Mouse (Mus musculus) heart, embryonic 11.5 days (tissue): ENCODE data around the gene Zfp839. TPM values are rescaled to one million over a fixed set of nuclear protein-coding genes. Genes with fewer than 3 reads are reported as not detected.
A peak's percentile ranks its signal among the peaks of the same experiment; 100 is the strongest.
"Not testable (repeated sequence)": the region's sequence is repeated elsewhere in the genome, so short reads cannot be mapped to it uniquely, and the experiment has no call there.

Experiments
- ATAC-seq: fragments of 200-750 bp; cut with Nextera tagmentation; replicated peaks from 2 replicates; pipeline ENCODE4 v1.8.0; 2017; ENCODE audit warnings: moderate library complexity; ENCODE audit not compliant: insufficient number of reproducible peaks, low FRiP score, low TSS enrichment
- H3K27ac ChIP-seq: fragments of 300-500 bp; sonication (generic); 2 replicates; pipeline ENCODE4 v1.5.1; 2014; ENCODE audit warnings: mild to moderate bottlenecking, low read depth, low read length
- H3K27me3 ChIP-seq: fragments of 300-500 bp; sonication (generic); 2 replicates; pipeline ENCODE4 v1.6.1; 2014; ENCODE audit warnings: mild to moderate bottlenecking, low read length, mixed read lengths; ENCODE audit not compliant: control insufficient read depth, insufficient read depth
- H3K36me3 ChIP-seq: fragments of 300-500 bp; sonication (generic); 2 replicates; pipeline ENCODE4 v1.6.1; 2014; ENCODE audit warnings: mild to moderate bottlenecking, low read length, moderate library complexity, mixed read lengths; ENCODE audit not compliant: control insufficient read depth, insufficient read depth
- H3K4me1 ChIP-seq: fragments of 300-500 bp; sonication (generic); 2 replicates; pipeline ENCODE4 v1.6.1; 2014; ENCODE audit warnings: low read length; ENCODE audit not compliant: control insufficient read depth, insufficient read depth
- H3K4me2 ChIP-seq: fragments of 300-500 bp; sonication (generic); 2 replicates; pipeline ENCODE4 v1.6.1; 2014; ENCODE audit warnings: mild to moderate bottlenecking, moderate library complexity
- H3K4me3 ChIP-seq: fragments of 300-500 bp; sonication (generic); 2 replicates; pipeline ENCODE4 v1.5.1; 2014; ENCODE audit warnings: low read depth, low read length
- H3K9ac ChIP-seq: fragments of 300-500 bp; sonication (generic); 2 replicates; pipeline ENCODE4 v1.6.1; 2014; ENCODE audit warnings: mild to moderate bottlenecking, low read depth, low read length, moderate library complexity
- H3K9me3 ChIP-seq: fragments of 300-500 bp; sonication (generic); replicated peaks from 2 replicates; pipeline ENCODE4 v1.6.1; 2016; ENCODE audit warnings: low read length; ENCODE audit not compliant: control insufficient read depth
- WGBS: fragments of 180-500 bp; shearing (Covaris S2); extraction: QIAGEN DNeasy Blood & Tissue Kit; methylation state at CpG from one replicate; pipeline ENCODE4 v1.1.7; 2014; ENCODE audit not compliant: insufficient replicate concordance; 5-methylcytosine and 5-hydroxymethylcytosine counted together
- polyA plus RNA-seq: library from polyadenylated mRNA; unstranded; fragments of >200 nt; fragmentation: Nextera tagmentation; extraction: Ambion mirVana; gene quantifications from 2 replicates; pipeline ENCODE4 v1.2.1, GENCODE M21; 2014

The Zfp839 gene
- polyA plus RNA-seq, 1 experiment from 2014 or later = 3.2 TPM

DNA sequence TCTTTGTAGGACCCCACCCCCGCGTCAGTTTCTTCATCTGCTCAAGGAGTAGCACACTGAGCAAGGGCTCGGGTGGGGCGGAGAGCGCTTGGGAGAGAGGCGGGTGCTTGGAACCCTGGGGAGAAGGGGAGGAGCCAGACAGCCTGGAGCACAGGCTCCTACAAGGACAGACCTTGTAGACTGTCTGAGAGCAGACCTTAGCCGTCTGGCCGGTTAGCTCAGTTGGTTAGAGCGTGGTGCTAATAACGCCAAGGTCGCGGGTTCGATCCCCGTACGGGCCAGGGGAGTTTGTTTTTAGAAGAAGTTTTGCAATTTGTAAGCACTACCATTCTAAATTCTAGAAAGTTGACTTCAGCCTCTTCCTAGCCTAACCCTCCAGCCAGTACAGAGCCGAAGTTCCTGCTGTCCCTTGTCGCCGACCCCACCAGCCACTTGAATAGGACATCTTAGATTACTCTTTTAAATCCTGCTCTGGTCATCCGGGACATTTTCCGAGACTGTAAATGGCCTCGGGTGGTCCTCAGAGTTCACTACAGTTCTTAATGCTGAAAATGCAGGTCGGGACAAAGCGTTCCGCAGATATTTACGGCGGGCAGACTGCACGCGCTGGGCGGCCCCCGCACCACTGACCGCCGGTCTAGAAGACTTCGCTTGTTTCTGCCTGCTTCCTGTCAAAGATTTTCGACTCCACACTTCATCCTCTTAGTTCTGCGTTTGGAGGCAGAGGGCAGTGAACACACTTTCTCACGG lies 4.7 kb upstream of the Zfp839 start:
- no peaks in the 10 kb centered on the region for H3K27me3 ChIP-seq
- H3K36me3 ChIP-seq = no peaks in the 10 kb centered on the region
- WGBS = under 1% methylated on average over 36 of the region's 36 CpGs
- peak overlapping the region; percentile 54 for H3K4me3 ChIP-seq
- peak overlapping the region; percentile 73 for H3K27ac ChIP-seq
- peaks cover 11% of the 10 kb centered on the region for H3K4me1 ChIP-seq
- peak overlapping the region; percentile 87 for H3K4me2 ChIP-seq
- no peaks in the 10 kb centered on the region for H3K9me3 ChIP-seq
- peak; percentile 93 for ATAC-seq
- peak overlapping the region; percentile 72 for H3K9ac ChIP-seq

DNA sequence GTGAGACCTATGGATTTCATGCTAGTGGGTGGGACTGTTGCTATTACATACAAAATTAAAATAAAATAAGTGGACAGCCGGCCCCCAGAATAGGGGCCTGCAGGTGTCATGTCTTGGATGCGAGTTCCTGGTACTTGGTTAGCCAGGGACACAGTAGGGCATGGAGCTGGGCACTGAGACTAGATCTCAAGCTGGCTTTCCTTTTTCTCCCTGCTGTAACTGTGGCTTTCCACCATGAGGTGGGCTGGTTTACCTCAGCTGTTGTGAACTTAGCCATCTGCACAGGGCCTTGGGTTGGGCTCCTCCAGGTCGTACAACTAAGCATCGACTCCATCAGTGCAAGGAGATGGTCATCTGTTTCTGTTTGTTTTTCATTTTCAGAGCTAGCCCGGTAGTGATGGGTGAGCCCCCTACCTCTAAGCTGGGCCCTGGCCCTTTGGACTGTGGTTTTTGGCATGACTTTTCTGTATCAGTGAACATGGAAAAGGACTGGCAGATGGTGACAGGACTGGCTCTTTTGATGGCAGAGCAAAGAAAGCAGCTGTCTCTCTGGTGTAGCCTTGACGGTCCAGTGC lies 3.8 kb upstream of the Zfp839 start:
- Histone ChIP-seq H3K9ac (peak overlapping the region; percentile 72), H3K4me1 (peaks cover 17% of the 10 kb centered on the region), H3K4me2 (peak overlapping the region; percentile 87), H3K9me3 (no peaks in the 10 kb centered on the region), H3K27ac (no peak overlapping the region), H3K27me3 (no peaks in the 10 kb centered on the region), H3K36me3 (no peaks in the 10 kb centered on the region), H3K4me3 (peak overlapping the region; percentile 54)
- ATAC-seq = no peak
- 64% methylated on average over 6 of the region's 6 CpGs for WGBS

- Histone ChIP-seq H3K27me3 (no peaks in the 10 kb centered on the region), H3K4me2 (peak overlapping the region; percentile 85), H3K27ac (no peak overlapping the region), H3K4me1 (peaks cover 18% of the 10 kb centered on the region), H3K36me3 (peaks cover 8% of the 10 kb centered on the region; the same call in 1 of the 2 replicates), H3K9ac (peak overlapping the region; percentile 95), H3K9me3 (no peaks in the 10 kb centered on the region), H3K4me3 (peak overlapping the region; percentile 95)
- ATAC-seq = no peak
- WGBS = 16% methylated on average over 9 of the region's 9 CpGs
These were observed 840 bp downstream of the Zfp839 start for GRCm38 (mm10) chr12:110850929-110851256.

GRCm38 (mm10) chr12:110851414-110851813 lies 1.4 kb downstream of the Zfp839 start:
- ATAC-seq = no peak
- peaks cover 12% of the 10 kb centered on the region for H3K4me1 ChIP-seq
- peaks cover 8% of the 10 kb centered on the region; the same call in 1 of the 2 replicates for H3K36me3 ChIP-seq
- peak overlapping the region; percentile 95 for H3K4me3 ChIP-seq
- no peaks in the 10 kb centered on the region for H3K9me3 ChIP-seq
- 25% methylated on average over 12 of the region's 12 CpGs for WGBS
- H3K27me3 ChIP-seq = no peaks in the 10 kb centered on the region
- peak overlapping the region; percentile 85 for H3K4me2 ChIP-seq
- H3K9ac ChIP-seq = 0 out of 2 replicates have a peak overlapping the region, but pooled peaks have one; percentile 22
- peak overlapping the region; percentile 35; the same call in 1 of the 2 replicates for H3K27ac ChIP-seq

DNA sequence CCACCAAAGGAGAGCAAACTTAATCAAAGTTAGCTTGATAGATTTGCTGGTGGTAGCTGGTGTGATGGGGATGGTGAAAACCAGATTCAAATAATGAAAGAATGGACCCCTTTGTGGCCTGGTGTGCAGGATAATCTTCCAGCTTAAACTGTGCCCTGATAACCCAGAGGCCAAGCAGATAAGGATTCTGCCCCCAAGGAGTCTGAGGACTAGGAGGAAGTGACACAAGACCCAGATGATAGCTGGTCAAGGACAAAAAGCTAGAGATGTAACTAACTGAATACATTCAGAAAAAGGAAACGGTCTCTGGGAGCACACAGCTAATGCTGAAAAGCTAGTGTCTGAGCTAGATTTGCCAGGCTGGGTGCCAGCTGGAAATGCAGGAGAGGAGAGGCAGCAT lies 1.9 kb downstream of the Zfp839 start:
- peaks cover 8% of the 10 kb centered on the region; the same call in 1 of the 2 replicates for H3K36me3 ChIP-seq
- peak overlapping the region; percentile 85 for H3K4me2 ChIP-seq
- ATAC-seq = no peak
- peaks cover 11% of the 10 kb centered on the region for H3K4me1 ChIP-seq
- H3K9me3 ChIP-seq = no peaks in the 10 kb centered on the region
- no peaks in the 10 kb centered on the region for H3K27me3 ChIP-seq
- 58% methylated on average over 1 of the region's 1 CpGs for WGBS
- H3K27ac ChIP-seq = no peak overlapping the region
- no peak overlapping the region for H3K9ac ChIP-seq
- H3K4me3 ChIP-seq = no peak overlapping the region

- Histone ChIP-seq H3K9ac (no peak overlapping the region), H3K27me3 (no peaks in the 10 kb centered on the region), H3K9me3 (no peaks in the 10 kb centered on the region), H3K4me3 (no peak overlapping the region), H3K36me3 (peaks cover 10% of the 10 kb centered on the region; the same call in 1 of the 2 replicates), H3K27ac (no peak overlapping the region), H3K4me1 (peaks cover 11% of the 10 kb centered on the region), H3K4me2 (no peak overlapping the region)
- 83% methylated on average over 32 of the region's 32 CpGs for WGBS
- no peak for ATAC-seq
These were observed 5.0 kb downstream of the Zfp839 start for GRCm38 (mm10) chr12:110854786-110855737.

- WGBS = 74% methylated on average over 7 of the region's 7 CpGs
- no peak overlapping the region for H3K27ac ChIP-seq
- no peak overlapping the region for H3K9ac ChIP-seq
- no peaks in the 10 kb centered on the region for H3K9me3 ChIP-seq
- H3K36me3 ChIP-seq = peaks cover 15% of the 10 kb centered on the region; the same call in 1 of the 2 replicates
- H3K4me2 ChIP-seq = no peak overlapping the region
- no peaks in the 10 kb centered on the region for H3K4me1 ChIP-seq
- no peak overlapping the region for H3K4me3 ChIP-seq
- no peaks in the 10 kb centered on the region for H3K27me3 ChIP-seq
- ATAC-seq = no peak
These were observed 7.1 kb downstream of the Zfp839 start for GRCm38 (mm10) chr12:110857196-110857595.

GRCm38 (mm10) chr12:110858681-110859080 lies 8.6 kb downstream of the Zfp839 start:
- not testable (repeated sequence) for H3K4me3 ChIP-seq, H3K9me3 ChIP-seq, H3K4me2 ChIP-seq, H3K4me1 ChIP-seq, H3K9ac ChIP-seq, H3K27me3 ChIP-seq, ATAC-seq, H3K27ac ChIP-seq
- 89% methylated on average over 15 of the region's 15 CpGs for WGBS
- H3K36me3 ChIP-seq = peaks cover 18% of the 10 kb centered on the region; the same call in 1 of the 2 replicates
